Mouse (Mus musculus) thymus, postnatal 14 days (tissue): ENCODE measurements around the gene Arntl.

Experiments
- DNase-seq: peaks from one replicate; pipeline ENCODE4 v3.0.0; 2021

The Arntl gene

GRCm38 (mm10) chr7:113297813-113298212, 90.5 kb downstream of the Arntl start:
- no peak for DNase-seq

- DNase-seq = no peak
Measured at GRCm38 (mm10) chr7:113310136-113310535, 102.9 kb downstream of the Arntl start.

GRCm38 (mm10) chr7:113311784-113312183, 104.5 kb downstream of the Arntl start:
- DNase-seq = peak; percentile 70

GRCm38 (mm10) chr7:113320128-113320527, 112.9 kb downstream of the Arntl start:
- DNase-seq = no peak

GRCm38 (mm10) chr7:113334036-113334435, 126.8 kb downstream of the Arntl start:
- no peak for DNase-seq

GRCm38 (mm10) chr7:113335250-113335649, 128.0 kb downstream of the Arntl start:
- no peak for DNase-seq

- DNase-seq = no peak
Measured at GRCm38 (mm10) chr7:113347271-113347670, 140.0 kb downstream of the Arntl start.

- DNase-seq = no peak
Measured at GRCm38 (mm10) chr7:113347694-113348093, 140.4 kb downstream of the Arntl start.

GRCm38 (mm10) chr7:113349089-113349488, 141.8 kb downstream of the Arntl start:
- DNase-seq = no peak
